Mouse (Mus musculus): ENCODE results near the gene Rc3h1.
"Not testable (repeated sequence)": the region's sequence is repeated elsewhere in the genome, so short reads cannot be mapped to it uniquely, and the experiment has no call there.

Rc3h1 gene

GRCm38 (mm10) chr1:160906057-160906557 lies at the start of gene Rc3h1:
Gene Rc3h1 (plus strand): TSS chr1:160906418.
- DNase-seq = peak; percentile 97 to 100

GRCm38 (mm10) chr1:160858132-160858531 lies 48.1 kb upstream of the Rc3h1 start:
- no peak for DNase-seq

DNA sequence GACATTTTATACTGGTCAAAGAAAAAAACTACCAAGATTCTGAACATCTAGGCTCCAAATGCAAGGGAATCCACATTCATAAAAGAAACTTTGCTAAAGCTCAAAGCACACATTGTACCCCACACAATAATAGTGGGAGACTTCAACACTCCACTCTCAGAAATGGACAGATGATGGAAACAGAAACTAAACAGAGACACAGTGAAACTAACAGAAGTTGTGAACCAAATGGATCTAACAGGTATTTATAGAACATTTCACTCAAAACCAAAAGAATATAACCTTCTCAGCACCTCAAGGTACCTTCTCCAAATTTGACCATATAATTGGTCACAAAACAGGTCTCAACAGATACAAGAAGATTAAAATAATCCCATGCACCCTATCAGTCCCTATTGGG lies 46.3 kb upstream of the Rc3h1 start:
- DNase-seq = not testable (repeated sequence)

GRCm38 (mm10) chr1:160861142-160861541 lies 45.1 kb upstream of the Rc3h1 start:
- DNase-seq = no peak

DNA sequence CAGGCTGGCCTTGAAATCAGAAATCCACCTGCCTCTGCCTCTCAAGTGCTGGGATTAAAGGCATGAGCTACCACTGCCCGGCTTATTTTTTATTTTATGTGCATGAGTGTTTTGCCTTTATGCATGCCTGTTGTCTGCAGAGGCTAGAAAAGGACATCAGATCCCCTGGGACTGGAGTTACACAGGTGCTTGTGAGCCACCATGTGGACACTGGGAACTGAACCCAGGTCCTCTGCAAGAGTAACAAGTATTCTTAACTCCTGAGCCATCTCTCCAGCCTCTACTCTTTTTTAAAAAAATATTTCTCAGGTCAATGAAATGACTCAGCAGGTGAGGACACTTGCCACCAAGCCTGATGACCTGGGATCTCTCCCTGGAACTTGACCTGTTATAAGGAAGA lies 44.6 kb upstream of the Rc3h1 start:
- no peak for DNase-seq

- DNase-seq = peak in 1 of 2 experiments; percentile 2
Observed at GRCm38 (mm10) chr1:160863027-160863426, 43.2 kb upstream of the Rc3h1 start.

GRCm38 (mm10) chr1:160874757-160875156 lies 31.5 kb upstream of the Rc3h1 start:
- DNase-seq = no peak

- DNase-seq = no peak
Observed at GRCm38 (mm10) chr1:160876968-160877367, 29.2 kb upstream of the Rc3h1 start.

- DNase-seq = no peak
Observed at GRCm38 (mm10) chr1:160878485-160878884, 27.7 kb upstream of the Rc3h1 start.

GRCm38 (mm10) chr1:160881378-160881777 lies 24.8 kb upstream of the Rc3h1 start:
- DNase-seq = not testable (repeated sequence)

GRCm38 (mm10) chr1:160881968-160882367 lies 24.2 kb upstream of the Rc3h1 start:
- DNase-seq = no peak

DNA sequence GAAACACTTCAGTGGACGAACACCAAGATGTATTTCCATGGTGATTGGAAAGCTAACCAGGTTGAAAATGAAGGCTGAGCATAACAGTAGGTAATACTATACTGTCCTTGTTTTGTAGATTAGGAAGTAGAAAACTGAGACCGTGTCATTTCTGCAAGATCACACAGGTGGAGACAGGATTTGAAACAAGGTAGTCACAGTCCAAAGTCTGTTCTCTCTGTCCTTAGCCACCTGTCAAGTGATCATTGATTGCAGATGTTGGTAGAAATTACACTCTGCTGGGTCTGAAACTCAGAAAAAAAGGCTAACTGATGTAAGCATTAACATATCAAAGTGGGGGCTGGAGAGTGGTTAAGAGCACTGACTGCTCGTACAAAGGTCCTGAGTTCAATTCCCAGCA lies 21.9 kb upstream of the Rc3h1 start:
- no peak for DNase-seq

DNA sequence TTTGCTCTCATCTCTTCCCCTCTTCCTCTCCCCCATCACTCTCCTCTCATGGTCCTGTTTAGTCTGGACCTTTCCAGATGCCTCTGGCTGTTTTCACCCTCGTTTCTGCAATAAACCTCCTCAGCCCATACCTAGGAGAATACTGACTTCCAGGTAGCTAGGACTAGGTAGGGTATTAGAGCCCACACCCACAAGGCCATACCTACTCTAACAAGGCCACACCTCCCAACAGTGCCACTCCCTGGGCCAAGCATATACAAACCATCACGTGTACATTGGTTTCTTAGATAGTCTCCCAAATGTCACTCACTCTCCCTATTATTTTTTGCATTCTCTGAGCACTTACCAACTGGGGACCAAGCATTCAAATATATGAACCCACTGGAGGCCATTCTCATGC lies 21.2 kb upstream of the Rc3h1 start:
- no peak for DNase-seq

GRCm38 (mm10) chr1:160899701-160900100 lies 6.5 kb upstream of the Rc3h1 start:
- no peak for DNase-seq

GRCm38 (mm10) chr1:160904047-160904446 lies 2.2 kb upstream of the Rc3h1 start:
- no peak for DNase-seq

DNA sequence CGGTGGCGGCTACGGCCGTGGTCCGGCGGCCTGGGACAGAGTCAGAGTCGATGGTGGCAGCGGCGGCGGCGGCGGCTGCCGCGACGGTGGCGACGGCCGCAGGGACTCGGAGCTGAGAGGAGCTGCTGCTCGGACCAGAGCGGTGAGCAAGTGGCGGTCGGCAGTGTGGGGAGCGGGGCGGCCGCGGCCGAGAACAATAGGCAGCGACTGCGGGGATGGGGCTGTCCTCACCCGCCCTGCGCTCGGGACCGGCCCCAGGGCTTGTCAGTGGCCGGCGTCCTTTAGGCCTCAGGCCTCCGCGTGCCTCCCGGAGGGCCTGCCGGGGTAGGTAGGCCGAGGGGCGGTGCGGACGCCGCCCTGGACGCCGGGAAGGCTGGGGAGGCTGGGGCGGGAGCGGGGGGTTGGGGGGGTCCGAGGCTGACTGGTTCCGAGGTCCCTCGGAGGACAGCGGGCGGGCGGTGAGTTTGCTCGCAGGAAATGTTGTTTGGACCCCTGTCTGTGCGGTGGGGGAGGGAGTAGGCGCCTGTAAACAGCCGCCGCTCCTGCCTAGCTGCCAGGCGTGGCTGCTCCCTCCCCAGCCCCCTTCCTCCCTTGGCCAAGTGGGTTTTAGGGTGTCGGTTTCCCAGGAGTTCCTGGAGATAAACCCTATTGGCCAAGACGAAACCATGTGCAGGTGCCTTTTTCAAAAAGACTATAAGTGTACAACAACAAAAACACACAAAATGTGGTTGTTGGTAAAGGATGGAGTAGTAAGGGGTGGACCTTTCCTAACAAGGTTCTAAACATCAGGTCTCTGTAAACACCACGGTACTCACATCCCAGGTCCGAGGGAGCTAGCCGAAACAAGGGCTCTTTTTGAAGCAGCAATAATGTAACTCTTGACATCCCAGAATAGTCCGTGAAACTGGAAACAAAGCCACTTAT lies 602 bp downstream of the Rc3h1 start:
- peak; percentile 59 to 72 for DNase-seq

DNA sequence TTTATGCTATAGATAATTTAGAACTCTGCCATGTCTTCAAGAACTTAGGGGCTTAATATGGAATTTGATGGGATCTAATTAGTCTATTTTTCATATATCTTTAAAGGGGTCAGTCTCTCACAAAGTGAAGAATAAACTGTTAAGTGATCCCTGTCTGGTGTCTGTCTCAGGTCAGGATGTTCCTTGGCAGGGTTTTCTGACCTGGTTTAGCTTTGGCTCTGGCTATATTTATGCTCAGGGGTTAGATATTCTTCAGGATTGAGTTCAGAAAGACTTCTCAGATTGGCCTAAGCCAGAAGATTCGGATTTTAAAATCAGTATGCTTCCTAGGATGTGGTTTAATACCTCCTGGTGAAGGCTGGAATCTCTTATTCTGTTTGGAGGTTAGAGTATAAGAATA lies 4.0 kb downstream of the Rc3h1 start:
- no peak for DNase-seq

GRCm38 (mm10) chr1:160910812-160911211 lies 4.6 kb downstream of the Rc3h1 start:
- no peak for DNase-seq

GRCm38 (mm10) chr1:160919383-160919782 lies 13.2 kb downstream of the Rc3h1 start:
- DNase-seq = no peak

DNA sequence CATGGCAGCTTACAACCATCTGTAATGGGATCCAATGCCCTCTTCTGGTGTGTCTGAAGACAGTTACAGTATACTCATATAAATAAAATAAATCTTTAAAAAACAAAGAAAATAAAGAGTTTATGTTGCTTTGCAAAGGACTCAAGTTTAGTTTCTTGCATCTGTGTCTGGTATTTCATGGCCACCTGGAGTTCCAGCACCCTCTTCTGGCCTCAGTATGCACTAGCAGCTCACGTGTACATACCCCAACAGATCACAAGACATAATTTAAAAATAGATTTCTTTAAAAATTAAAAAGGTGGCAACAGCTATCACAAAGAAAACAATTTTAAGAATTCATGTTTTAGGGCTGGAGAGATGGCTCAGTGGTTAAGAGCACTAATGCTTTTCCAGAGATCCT lies 15.7 kb downstream of the Rc3h1 start:
- no peak for DNase-seq

GRCm38 (mm10) chr1:160931320-160931719 lies 25.1 kb downstream of the Rc3h1 start:
- DNase-seq = no peak

DNA sequence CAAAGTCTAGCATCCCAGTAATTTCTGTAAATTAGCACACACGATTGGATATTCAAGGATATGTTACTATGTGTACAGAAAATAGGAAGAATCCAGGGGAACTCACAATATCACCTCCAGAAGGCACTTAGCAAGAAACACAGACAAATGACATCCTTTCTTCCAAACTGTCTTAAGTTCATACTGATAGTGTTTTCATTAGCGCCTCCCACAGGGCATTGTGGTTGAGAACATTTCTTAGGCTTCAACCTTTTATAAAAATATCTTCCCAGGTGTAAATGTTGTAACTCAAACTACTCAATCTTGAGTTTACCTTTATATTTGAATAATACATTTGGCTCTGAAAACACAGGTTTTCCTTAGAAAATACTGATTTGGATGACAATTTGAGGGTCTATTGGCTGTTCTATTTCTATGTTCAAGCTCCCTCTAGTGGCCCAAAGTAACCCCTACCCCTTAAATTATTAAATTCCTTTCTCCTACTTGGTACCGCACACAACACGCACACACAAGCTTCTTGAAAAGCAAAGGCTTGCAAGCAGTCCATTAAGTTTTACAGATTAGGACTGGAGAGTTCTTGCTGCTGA lies 27.8 kb downstream of the Rc3h1 start:
- no peak for DNase-seq

- DNase-seq = no peak
Observed at GRCm38 (mm10) chr1:160935551-160935950, 29.3 kb downstream of the Rc3h1 start.

GRCm38 (mm10) chr1:160963199-160963598 lies 57.0 kb downstream of the Rc3h1 start:
- no peak for DNase-seq

Measured in thymus, postnatal 36 days (tissue).